Mouse (Mus musculus): ENCODE measurements around the gene Gpalpp1. TPM values are rescaled to one million over a fixed set of nuclear protein-coding genes. Genes with fewer than 3 reads are reported as not detected.

The Gpalpp1 gene
- polyA plus RNA-seq, 1 experiment, result 30.5 TPM

GRCm38 (mm10) chr14:76097244-76097643 is 13.3 kb downstream of the Gpalpp1 start:
- TF ChIP-seq POLR2A (IDR thresholded peaks at IDR 0.05; ENCODE audit: insufficient read depth, low read length), result no peak
- Histone ChIP-seq H3K4me3 (ENCODE audit: low read depth, low read length) (no peak overlapping the region), H3K27ac (ENCODE audit: insufficient read depth, low read length) (no peak overlapping the region)

GRCm38 (mm10) chr14:76084188-76084587 is 26.4 kb downstream of the Gpalpp1 start:
- H3K36me3 ChIP-seq (ENCODE audit: control insufficient read depth, insufficient read depth, low read length, poor library complexity, severe bottlenecking), result 0 out of 2 replicates have a peak, but pooled peaks cover 2% of the 10 kb centered on the region
- peak overlapping the region; percentile 29 for H3K9ac ChIP-seq (ENCODE audit: low read depth, poor library complexity, severe bottlenecking)
- TF ChIP-seq CTCF (IDR thresholded peaks at IDR 0.05; ENCODE audit: low read depth, low read length), result no peak
- no peak for TF ChIP-seq EP300 (IDR thresholded peaks at IDR 0.05; ENCODE audit: insufficient read depth, low read depth, low read length)
- no peak for TF ChIP-seq POLR2A (IDR thresholded peaks at IDR 0.05; ENCODE audit: insufficient read depth, low read length)
- H3K27me3 ChIP-seq (ENCODE audit: control insufficient read depth, insufficient read depth, low read length, poor library complexity, severe bottlenecking), result no peaks in the 10 kb centered on the region
- H3K27ac ChIP-seq (ENCODE audit: insufficient read depth, low read length), result peak overlapping the region; percentile 88
- no peaks in the 10 kb centered on the region for H3K9me3 ChIP-seq (replicated peaks; ENCODE audit: control insufficient read depth, insufficient read depth, low read length, poor library complexity, severe bottlenecking)
- H3K4me3 ChIP-seq (ENCODE audit: low read depth, low read length), result no peak overlapping the region
- peaks cover 5% of the 10 kb centered on the region for H3K4me1 ChIP-seq (ENCODE audit: control insufficient read depth, insufficient read depth, low read length)

More at GRCm38 (mm10) chr14:76097244-76097643, 13.3 kb downstream of the Gpalpp1 start:
- Histone ChIP-seq H3K4me1 (ENCODE audit: control insufficient read depth, insufficient read depth, low read length) (no peaks in the 10 kb centered on the region), H3K27me3 (ENCODE audit: control insufficient read depth, insufficient read depth, low read length, poor library complexity, severe bottlenecking) (no peaks in the 10 kb centered on the region), H3K9ac (ENCODE audit: low read depth, poor library complexity, severe bottlenecking) (no peak overlapping the region), H3K36me3 (ENCODE audit: control insufficient read depth, insufficient read depth, low read length, poor library complexity, severe bottlenecking) (peaks cover 18% of the 10 kb centered on the region), H3K9me3 (replicated peaks; ENCODE audit: control insufficient read depth, insufficient read depth, low read length, poor library complexity, severe bottlenecking) (no peaks in the 10 kb centered on the region)

- no peak for TF ChIP-seq CTCF (IDR thresholded peaks at IDR 0.05; ENCODE audit: low read depth, low read length)
- TF ChIP-seq POLR2A (IDR thresholded peaks at IDR 0.05; ENCODE audit: insufficient read depth, low read length), result no peak
- no peak for TF ChIP-seq EP300 (IDR thresholded peaks at IDR 0.05; ENCODE audit: insufficient read depth, low read depth, low read length)
- Histone ChIP-seq H3K9ac (ENCODE audit: low read depth, poor library complexity, severe bottlenecking) (peak overlapping the region; percentile 24; the same call in 1 of the 2 replicates), H3K9me3 (replicated peaks; ENCODE audit: control insufficient read depth, insufficient read depth, low read length, poor library complexity, severe bottlenecking) (no peaks in the 10 kb centered on the region)
Observed at GRCm38 (mm10) chr14:76082086-76082636, 28.4 kb downstream of the Gpalpp1 start.

GRCm38 (mm10) chr14:76081451-76081850 is 29.1 kb downstream of the Gpalpp1 start:
- Histone ChIP-seq H3K36me3 (ENCODE audit: control insufficient read depth, insufficient read depth, low read length, poor library complexity, severe bottlenecking) (no peaks in the 10 kb centered on the region), H3K4me1 (ENCODE audit: control insufficient read depth, insufficient read depth, low read length) (peaks cover 9% of the 10 kb centered on the region), H3K27me3 (ENCODE audit: control insufficient read depth, insufficient read depth, low read length, poor library complexity, severe bottlenecking) (no peaks in the 10 kb centered on the region), H3K27ac (ENCODE audit: insufficient read depth, low read length) (peak overlapping the region; percentile 82), H3K4me3 (ENCODE audit: low read depth, low read length) (no peak overlapping the region; the same call in 1 of the 2 replicates), H3K9ac (ENCODE audit: low read depth, poor library complexity, severe bottlenecking) (peak overlapping the region; percentile 24; the same call in 1 of the 2 replicates), H3K9me3 (replicated peaks; ENCODE audit: control insufficient read depth, insufficient read depth, low read length, poor library complexity, severe bottlenecking) (no peaks in the 10 kb centered on the region)
- TF ChIP-seq POLR2A (IDR thresholded peaks at IDR 0.05; ENCODE audit: insufficient read depth, low read length) (no peak), CTCF (IDR thresholded peaks at IDR 0.05; ENCODE audit: low read depth, low read length) (peak; percentile 44), EP300 (IDR thresholded peaks at IDR 0.05; ENCODE audit: insufficient read depth, low read depth, low read length) (no peak)

More at GRCm38 (mm10) chr14:76082086-76082636, 28.4 kb downstream of the Gpalpp1 start:
- peaks cover 9% of the 10 kb centered on the region for H3K4me1 ChIP-seq (ENCODE audit: control insufficient read depth, insufficient read depth, low read length)
- H3K4me3 ChIP-seq (ENCODE audit: low read depth, low read length), result no peak overlapping the region
- H3K36me3 ChIP-seq (ENCODE audit: control insufficient read depth, insufficient read depth, low read length, poor library complexity, severe bottlenecking), result no peaks in the 10 kb centered on the region
- H3K27ac ChIP-seq (ENCODE audit: insufficient read depth, low read length), result peak overlapping the region; percentile 82
- no peaks in the 10 kb centered on the region for H3K27me3 ChIP-seq (ENCODE audit: control insufficient read depth, insufficient read depth, low read length, poor library complexity, severe bottlenecking)

- Histone ChIP-seq H3K4me1 (ENCODE audit: control insufficient read depth, insufficient read depth, low read length) (peaks cover 4% of the 10 kb centered on the region), H3K9ac (ENCODE audit: low read depth, poor library complexity, severe bottlenecking) (no peak overlapping the region), H3K27me3 (ENCODE audit: control insufficient read depth, insufficient read depth, low read length, poor library complexity, severe bottlenecking) (no peaks in the 10 kb centered on the region), H3K4me3 (ENCODE audit: low read depth, low read length) (no peak overlapping the region), H3K36me3 (ENCODE audit: control insufficient read depth, insufficient read depth, low read length, poor library complexity, severe bottlenecking) (no peaks in the 10 kb centered on the region), H3K27ac (ENCODE audit: insufficient read depth, low read length) (no peak overlapping the region), H3K9me3 (replicated peaks; ENCODE audit: control insufficient read depth, insufficient read depth, low read length, poor library complexity, severe bottlenecking) (no peaks in the 10 kb centered on the region)
- no peak for TF ChIP-seq POLR2A (IDR thresholded peaks at IDR 0.05; ENCODE audit: insufficient read depth, low read length)
- peak; percentile 54 for TF ChIP-seq CTCF (IDR thresholded peaks at IDR 0.05; ENCODE audit: low read depth, low read length)
- TF ChIP-seq EP300 (IDR thresholded peaks at IDR 0.05; ENCODE audit: insufficient read depth, low read depth, low read length), result no peak
Observed at GRCm38 (mm10) chr14:76077088-76077491, 33.5 kb downstream of the Gpalpp1 start.

GRCm38 (mm10) chr14:76076602-76077001 is 34.0 kb downstream of the Gpalpp1 start:
- H3K36me3 ChIP-seq (ENCODE audit: control insufficient read depth, insufficient read depth, low read length, poor library complexity, severe bottlenecking), result no peaks in the 10 kb centered on the region
- no peaks in the 10 kb centered on the region for H3K27me3 ChIP-seq (ENCODE audit: control insufficient read depth, insufficient read depth, low read length, poor library complexity, severe bottlenecking)
- H3K9ac ChIP-seq (ENCODE audit: low read depth, poor library complexity, severe bottlenecking), result no peak overlapping the region
- peaks cover 4% of the 10 kb centered on the region for H3K4me1 ChIP-seq (ENCODE audit: control insufficient read depth, insufficient read depth, low read length)
- H3K27ac ChIP-seq (ENCODE audit: insufficient read depth, low read length), result no peak overlapping the region
- H3K4me3 ChIP-seq (ENCODE audit: low read depth, low read length), result no peak overlapping the region
- no peaks in the 10 kb centered on the region for H3K9me3 ChIP-seq (replicated peaks; ENCODE audit: control insufficient read depth, insufficient read depth, low read length, poor library complexity, severe bottlenecking)
- no peak for TF ChIP-seq CTCF (IDR thresholded peaks at IDR 0.05; ENCODE audit: low read depth, low read length)
- no peak for TF ChIP-seq POLR2A (IDR thresholded peaks at IDR 0.05; ENCODE audit: insufficient read depth, low read length)
- TF ChIP-seq EP300 (IDR thresholded peaks at IDR 0.05; ENCODE audit: insufficient read depth, low read depth, low read length), result no peak
